Mouse (Mus musculus) CH12.LX (cell line): ENCODE results near the gene Thsd7b. TPM values are rescaled to one million over a fixed set of nuclear protein-coding genes. Genes with fewer than 3 reads are reported as not detected.

Experiments used
- DNase-seq: peaks from one replicate; pipeline ENCODE4 v3.0.0-alpha.2; 2013; ENCODE audit errors: extremely low read depth
- H3K27ac ChIP-seq: 2 replicates; pipeline ENCODE4 v1.5.1; 2012; ENCODE audit warnings: low read depth, mild to moderate bottlenecking, control low read depth, moderate library complexity; ENCODE audit not compliant: insufficient read depth
- H3K27me3 ChIP-seq: replicated peaks from 2 replicates; pipeline ENCODE3; 2012; ENCODE audit warnings: inconsistent platforms
- H3K36me3 ChIP-seq, 2 experiments: replicated peaks in 1 of 2; 2 replicates each; pipeline versions ENCODE3 to v1.6.1; 2012; ENCODE audit warnings: inconsistent platforms in 1 of 2, low read length in 1 of 2, mild to moderate bottlenecking in 1 of 2, mixed read lengths in 1 of 2, moderate library complexity in 1 of 2; ENCODE audit not compliant: control insufficient read depth in 1 of 2, insufficient read depth in 1 of 2
- H3K4me1 ChIP-seq, 2 experiments: 2 replicates each; pipeline ENCODE4 v1.6.1; 2012; ENCODE audit warnings: inconsistent platforms in 1 of 2, moderate library complexity in 1 of 2; ENCODE audit not compliant: insufficient read depth in 2 of 2, control insufficient read depth in 1 of 2
- H3K4me2 ChIP-seq: 2 replicates; pipeline ENCODE4 v1.6.1; 2012; ENCODE audit warnings: low read depth, mild to moderate bottlenecking, control low read depth; ENCODE audit not compliant: poor library complexity, insufficient read depth, severe bottlenecking
- H3K4me3 ChIP-seq, 3 experiments: fragments of 150-350 bp in 1 of 3; sonication (generic) in 1 of 3; replicated peaks in 1 of 3; 2 replicates each; pipeline versions ENCODE3 to v1.5.1; 2011 to 2012; ENCODE audit warnings: low read depth in 2 of 3, low read length in 2 of 3, mild to moderate bottlenecking in 2 of 3, moderate library complexity in 2 of 3, control low read depth in 1 of 3, improper control_type of control experiment in 1 of 3, inconsistent platforms in 1 of 3, mixed read lengths in 1 of 3; ENCODE audit not compliant: poor library complexity in 1 of 3
- H3K79me2 ChIP-seq: replicated peaks from 2 replicates; pipeline ENCODE4 v1.6.1; 2012; ENCODE audit warnings: mild to moderate bottlenecking, moderate library complexity; ENCODE audit not compliant: control insufficient read depth, poor library complexity, insufficient read depth, severe bottlenecking; ENCODE audit errors: extremely low read depth
- H3K9ac ChIP-seq: 2 replicates; pipeline ENCODE4 v1.6.1; 2012; ENCODE audit warnings: low read depth, mild to moderate bottlenecking, control low read depth, moderate library complexity; ENCODE audit not compliant: insufficient read depth
- H3K9me3 ChIP-seq: replicated peaks from 2 replicates; pipeline ENCODE3; 2012; ENCODE audit warnings: low read length, inconsistent platforms, mixed read lengths
- ELF1 ChIP-seq: IDR thresholded peaks from 2 replicates; pipeline ENCODE4 v1.6.1; 2014; ENCODE audit warnings: low read depth, mild to moderate bottlenecking, inconsistent platforms, low read length, improper control_type of control experiment
- GABPA ChIP-seq: IDR thresholded peaks from 2 replicates; pipeline ENCODE4 v1.6.1; 2012; ENCODE audit warnings: low read depth, low read length, improper control_type of control experiment, inconsistent platforms; ENCODE audit not compliant: insufficient replicate concordance
- MEF2A ChIP-seq: IDR thresholded peaks from 2 replicates; pipeline ENCODE4 v1.6.1; 2014; ENCODE audit warnings: low read depth, mild to moderate bottlenecking, inconsistent platforms, low read length, improper control_type of control experiment, borderline replicate concordance
- NRF1 ChIP-seq: IDR thresholded peaks from 2 replicates; pipeline ENCODE4 v1.6.1; 2014; ENCODE audit warnings: low read depth, mild to moderate bottlenecking, inconsistent platforms, low read length, improper control_type of control experiment, moderate library complexity
- PAX5 ChIP-seq: IDR thresholded peaks from 2 replicates; pipeline ENCODE4 v1.6.1; 2012; ENCODE audit warnings: low read length, inconsistent platforms, mixed read lengths
- RAD21 ChIP-seq: IDR thresholded peaks from 2 replicates; pipeline ENCODE4 v1.6.1; 2011; ENCODE audit warnings: low read depth, mild to moderate bottlenecking, low read length, improper control_type of control experiment, moderate library complexity
- SIN3A ChIP-seq: IDR thresholded peaks from 2 replicates; pipeline ENCODE4 v1.6.1; 2012; ENCODE audit warnings: low read length, improper control_type of control experiment, inconsistent platforms
- UBTF ChIP-seq: IDR thresholded peaks from 2 replicates; pipeline ENCODE4 v1.6.1; 2012; ENCODE audit warnings: low read depth, mild to moderate bottlenecking, inconsistent platforms, low read length, improper control_type of control experiment, moderate library complexity
- USF1 ChIP-seq: IDR thresholded peaks from 2 replicates; pipeline ENCODE4 v1.6.1; 2014; ENCODE audit warnings: low read depth, mild to moderate bottlenecking, inconsistent platforms, low read length, improper control_type of control experiment
- USF2 ChIP-seq: conservative IDR thresholded peaks from 2 replicates; pipeline ENCODE4 v1.6.1; 2011; ENCODE audit warnings: low read depth, low read length, improper control_type of control experiment
- ZKSCAN1 ChIP-seq: IDR thresholded peaks from 2 replicates; pipeline ENCODE4 v1.6.1; 2012; ENCODE audit warnings: low read depth, inconsistent platforms, low read length, improper control_type of control experiment, borderline replicate concordance
- ZNF384 ChIP-seq: IDR thresholded peaks from 2 replicates; pipeline ENCODE4 v1.6.1; 2012; ENCODE audit warnings: low read depth, low read length, improper control_type of control experiment, inconsistent platforms
- dilution Hi-C: fragments of 300-500 bp; cut with MboI; formaldehyde crosslinking; loops from 2 replicates; pipeline ENCODE4 v1.14.3; 2020; ENCODE audit warnings: low sequenced_read_pairs; ENCODE audit not compliant: extremely low pct_unique_long_range_greater_than_20kb, extremely low pct_ligation_motif_present
- in situ Hi-C: fragments of 300-500 bp; cut with MboI; formaldehyde crosslinking; loops from 3 replicates; pipeline ENCODE4 v1.14.3; 2019; ENCODE audit warnings: low sequenced_read_pairs, low pct_ligation_motif_present, low pct_unique_long_range_greater_than_20kb, mixed read lengths
- polyA plus RNA-seq: library from polyadenylated mRNA; unstranded; fragments of >175 nt; gene quantifications from 2 replicates; pipeline ENCODE4 v1.2.1, GENCODE M21; 2012; ENCODE audit warnings: low read depth; ENCODE audit not compliant: insufficient read length
- total RNA-seq, 2 experiments: library from RNA; depleted of rRNA; stranded (reverse); fragments of 300-350 nt in 1 of 2; fragments of >200 nt in 1 of 2; gene quantifications; 2 replicates each; pipeline ENCODE4 v1.2.3; 2012 to 2014

Thsd7b gene
- total and polyA plus RNA-seq, 3 experiments = not detected

GRCm38 (mm10) chr1:129365590-129365989, 92.5 kb downstream of the Thsd7b start:
- Histone ChIP-seq H3K27me3 (no peaks in the 10 kb centered on the region), H3K4me3 (no peak overlapping the region), H3K27ac (no peak overlapping the region), H3K4me1 (no peaks in the 10 kb centered on the region), H3K9me3 (no peaks in the 10 kb centered on the region), H3K36me3 (no peaks in the 10 kb centered on the region), H3K79me2 (no peaks in the 10 kb centered on the region), H3K4me2 (no peak overlapping the region), H3K9ac (no peak overlapping the region)
- in situ Hi-C loops (no loop called here), dilution Hi-C loops (no loop called here)
- DNase-seq = no peak
- no peak for TF ChIP-seq GABPA
- TF ChIP-seq, all 38 proteins: peak for 0

GRCm38 (mm10) chr1:129386479-129386878, 113.4 kb downstream of the Thsd7b start:
- dilution Hi-C loops = no loop called here
- TF ChIP-seq UBTF (no peak), SIN3A (no peak), ZKSCAN1 (no peak), MEF2A (no peak), ZNF384 (no peak), PAX5 (no peak), USF2 (no peak), USF1 (no peak), RAD21 (no peak), NRF1 (no peak)
- Histone ChIP-seq H3K9ac (no peak overlapping the region), H3K36me3 (no peaks in the 10 kb centered on the region), H3K79me2 (no peaks in the 10 kb centered on the region), H3K27me3 (no peaks in the 10 kb centered on the region), H3K4me3 (no peak overlapping the region), H3K9me3 (no peaks in the 10 kb centered on the region), H3K4me2 (no peak overlapping the region), H3K27ac (no peak overlapping the region), H3K4me1 (no peaks in the 10 kb centered on the region)
- no peak for DNase-seq
- in situ Hi-C loops = no loop called here

DNA sequence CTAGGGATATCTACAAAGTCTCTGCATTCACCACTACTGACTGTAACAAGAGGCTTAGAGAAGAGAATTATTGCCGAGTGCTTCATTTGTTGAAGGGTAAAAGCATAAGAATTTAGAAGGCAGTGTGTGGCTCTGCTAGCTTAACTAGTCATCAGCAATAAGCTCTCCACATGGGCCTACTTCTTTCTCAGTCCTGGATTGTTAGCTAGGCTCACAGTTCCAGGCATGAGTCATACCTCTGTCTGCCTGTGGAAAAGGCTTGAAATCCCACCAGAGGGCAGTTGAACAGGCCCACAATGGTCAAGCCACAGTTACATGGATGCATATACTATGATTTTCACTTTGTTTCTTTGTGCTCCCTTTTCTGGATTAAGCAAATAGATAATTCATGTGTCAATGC, 138.5 kb downstream of the Thsd7b start:
- Histone ChIP-seq H3K4me3 (no peak overlapping the region), H3K36me3 (no peaks in the 10 kb centered on the region), H3K27me3 (no peaks in the 10 kb centered on the region)
- TF ChIP-seq PAX5 (no peak), GABPA (no peak), ELF1 (no peak)
- TF ChIP-seq, all 38 proteins: peak for 0
- Histone ChIP-seq H3K9me3 (no peaks in the 10 kb centered on the region), H3K9ac (no peak overlapping the region), H3K4me1 (no peaks in the 10 kb centered on the region), H3K4me2 (no peak overlapping the region), H3K79me2 (no peaks in the 10 kb centered on the region), H3K27ac (no peak overlapping the region)
- no peak for DNase-seq
- dilution Hi-C loops = no loop called here
- in situ Hi-C loops = no loop called here
